Mouse (Mus musculus): Measurements from ENCODE around the gene Sdk1. TPM values are rescaled to one million over a fixed set of nuclear protein-coding genes. Genes with fewer than 3 reads are reported as not detected.
"Not testable (repeated sequence)": the region's sequence is repeated elsewhere in the genome, so short reads cannot be mapped to it uniquely, and the experiment has no call there.

Gene Sdk1
- polyA plus RNA-seq, 1 experiment from 2014 or later: 1.3 TPM

DNA sequence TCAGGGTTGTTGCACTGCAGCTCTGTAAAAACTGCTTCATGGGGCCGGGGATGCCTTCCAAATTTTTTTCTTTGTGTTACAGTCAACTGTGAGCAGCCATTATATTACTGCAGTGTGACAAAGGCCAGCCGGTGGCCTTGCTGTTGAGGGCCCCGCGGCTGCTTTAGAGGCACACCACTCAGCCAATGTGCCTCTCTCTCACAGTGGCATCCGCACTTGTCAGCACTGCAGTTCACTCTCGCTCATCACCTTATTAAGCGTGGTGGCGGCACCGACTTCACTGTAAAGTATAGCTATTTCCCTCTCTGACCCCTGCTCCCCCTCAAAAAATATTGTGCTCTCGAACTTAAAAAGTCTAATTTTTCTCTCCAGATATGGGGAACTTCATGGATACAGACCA is 371.4 kb downstream of the Sdk1 start:
- 45% methylated on average over 10 of the region's 10 CpGs for WGBS
- H3K4me2 ChIP-seq (ENCODE audit: low read depth, low read length): peak overlapping the region; percentile 35
- H3K4me1 ChIP-seq (ENCODE audit: control insufficient read depth, insufficient read depth, low read length): peaks cover 10% of the 10 kb centered on the region
- no peak overlapping the region for H3K27ac ChIP-seq (ENCODE audit: low read length)
- H3K4me3 ChIP-seq (ENCODE audit: low read length): no peak overlapping the region
- no peak overlapping the region for H3K9ac ChIP-seq (ENCODE audit: low read length)
- no peaks in the 10 kb centered on the region for H3K9me3 ChIP-seq (replicated peaks; ENCODE audit: control insufficient read depth, low read length)
- H3K27me3 ChIP-seq (ENCODE audit: control insufficient read depth, insufficient read depth, low read length): 0 out of 2 replicates have a peak, but pooled peaks cover 4% of the 10 kb centered on the region
- peak; percentile 58 for ATAC-seq (replicated peaks; ENCODE audit: extremely low read depth, insufficient read depth, low FRiP score)
- H3K36me3 ChIP-seq (ENCODE audit: control insufficient read depth, insufficient read depth): no peaks in the 10 kb centered on the region

DNA sequence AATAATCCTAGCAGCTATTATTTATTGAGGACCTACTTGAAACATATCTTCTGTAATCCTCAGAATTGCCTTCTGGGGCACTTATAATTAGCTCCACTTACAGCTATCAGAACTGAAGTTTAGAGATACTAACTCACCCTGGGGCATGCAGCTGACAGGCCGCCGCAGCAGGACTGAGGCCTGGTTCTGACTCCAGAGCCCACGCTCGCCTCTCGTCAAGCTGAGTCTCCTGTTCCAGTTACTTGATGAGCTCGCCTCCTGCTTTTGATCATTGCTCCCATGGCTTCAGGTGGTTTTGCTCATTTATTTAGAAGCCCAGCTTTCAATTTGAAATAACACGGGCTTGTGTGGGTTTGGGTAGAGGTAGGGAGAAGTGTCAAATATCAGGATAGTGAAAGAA is 374.5 kb downstream of the Sdk1 start:
- Histone ChIP-seq H3K4me3 (ENCODE audit: low read length) (no peak overlapping the region), H3K9me3 (replicated peaks; ENCODE audit: control insufficient read depth, low read length) (no peaks in the 10 kb centered on the region), H3K9ac (ENCODE audit: low read length) (no peak overlapping the region), H3K4me2 (ENCODE audit: low read depth, low read length) (no peak overlapping the region), H3K36me3 (ENCODE audit: control insufficient read depth, insufficient read depth) (no peaks in the 10 kb centered on the region), H3K27ac (ENCODE audit: low read length) (peak overlapping the region; percentile 41), H3K4me1 (ENCODE audit: control insufficient read depth, insufficient read depth, low read length) (peaks cover 10% of the 10 kb centered on the region), H3K27me3 (ENCODE audit: control insufficient read depth, insufficient read depth, low read length) (0 out of 2 replicates have a peak, but pooled peaks cover 4% of the 10 kb centered on the region)
- ATAC-seq (replicated peaks; ENCODE audit: extremely low read depth, insufficient read depth, low FRiP score): peak; percentile 60; the same call in 1 of the 2 replicates
- WGBS: 32% methylated on average over 7 of the region's 7 CpGs

DNA sequence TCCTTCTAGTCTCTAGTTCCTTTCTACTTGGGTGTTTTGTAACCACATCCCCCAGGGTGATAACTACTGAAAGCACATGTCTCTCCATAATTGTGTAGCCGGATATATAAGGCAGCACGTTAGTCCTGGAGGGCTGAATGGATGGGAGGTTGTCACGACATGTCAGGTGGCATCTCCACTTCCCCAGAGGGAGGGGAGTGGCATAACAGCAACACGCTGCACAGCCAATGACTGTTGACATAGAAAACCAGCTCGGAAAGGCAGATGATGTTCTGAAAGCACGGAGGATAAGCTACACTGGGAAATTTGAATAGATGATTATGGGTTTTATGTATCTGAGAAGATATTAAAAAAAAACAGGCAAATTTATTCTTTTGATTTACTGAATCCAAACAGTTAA is 376.4 kb downstream of the Sdk1 start:
- no peak overlapping the region for H3K9ac ChIP-seq (ENCODE audit: low read length)
- H3K9me3 ChIP-seq (replicated peaks; ENCODE audit: control insufficient read depth, low read length): no peaks in the 10 kb centered on the region
- no peak for ATAC-seq (replicated peaks; ENCODE audit: extremely low read depth, insufficient read depth, low FRiP score)
- no peak overlapping the region for H3K4me2 ChIP-seq (ENCODE audit: low read depth, low read length)
- peaks cover 10% of the 10 kb centered on the region for H3K4me1 ChIP-seq (ENCODE audit: control insufficient read depth, insufficient read depth, low read length)
- WGBS: 80% methylated on average over 6 of the region's 6 CpGs
- no peaks in the 10 kb centered on the region for H3K36me3 ChIP-seq (ENCODE audit: control insufficient read depth, insufficient read depth)
- H3K4me3 ChIP-seq (ENCODE audit: low read length): no peak overlapping the region
- H3K27me3 ChIP-seq (ENCODE audit: control insufficient read depth, insufficient read depth, low read length): 0 out of 2 replicates have a peak, but pooled peaks cover 4% of the 10 kb centered on the region
- no peak overlapping the region for H3K27ac ChIP-seq (ENCODE audit: low read length)

DNA sequence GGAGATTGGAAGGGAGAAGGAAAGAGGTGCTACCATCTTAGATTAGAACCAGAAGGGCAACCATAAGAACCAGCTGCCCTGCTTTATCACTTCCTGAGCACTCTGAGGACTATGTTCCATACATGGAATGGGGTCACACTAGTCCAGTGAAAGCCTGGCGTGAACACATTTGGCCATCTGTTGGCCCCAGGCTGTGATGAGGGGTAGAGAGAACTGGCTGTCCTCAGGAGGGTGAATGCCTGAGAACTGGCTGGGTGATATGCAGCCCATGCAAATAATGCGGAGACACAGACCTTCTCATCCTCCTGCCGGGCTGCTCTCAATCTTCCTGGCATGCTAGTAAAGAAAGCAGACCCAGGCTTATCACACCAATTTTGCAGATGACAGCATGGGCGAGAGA is 384.1 kb downstream of the Sdk1 start:
- no peaks in the 10 kb centered on the region for H3K36me3 ChIP-seq (ENCODE audit: control insufficient read depth, insufficient read depth)

DNA sequence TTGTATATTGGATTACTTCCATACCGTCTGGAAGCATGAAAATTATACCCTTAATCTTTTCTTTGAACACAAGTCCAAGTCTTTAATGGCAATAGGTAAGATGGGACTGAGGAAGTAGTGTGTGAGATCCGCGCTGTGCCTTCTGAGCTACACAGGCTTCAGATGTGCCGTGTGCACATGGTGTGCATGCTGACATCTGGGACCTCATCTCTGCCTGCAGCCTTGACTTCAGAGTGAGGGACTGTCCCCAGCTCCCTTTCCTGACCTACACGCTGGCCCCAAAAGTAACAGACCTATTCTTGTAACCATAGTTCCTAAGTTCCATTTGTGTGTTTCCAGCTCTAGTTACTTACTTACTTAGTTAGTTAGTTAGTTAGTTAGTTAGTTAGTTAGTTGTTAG is 390.4 kb downstream of the Sdk1 start:
- H3K36me3 ChIP-seq (ENCODE audit: control insufficient read depth, insufficient read depth): no peaks in the 10 kb centered on the region
- H3K4me2 ChIP-seq (ENCODE audit: low read depth, low read length): no peak overlapping the region
- ATAC-seq (replicated peaks; ENCODE audit: extremely low read depth, insufficient read depth, low FRiP score): no peak
- H3K27ac ChIP-seq (ENCODE audit: low read length): no peak overlapping the region
- H3K9me3 ChIP-seq (replicated peaks; ENCODE audit: control insufficient read depth, low read length): no peaks in the 10 kb centered on the region
- H3K27me3 ChIP-seq (ENCODE audit: control insufficient read depth, insufficient read depth, low read length): no peaks in the 10 kb centered on the region
- whole genome bisulfite sequencing: 80% methylated on average over 5 of the region's 5 CpGs
- H3K4me1 ChIP-seq (ENCODE audit: control insufficient read depth, insufficient read depth, low read length): no peaks in the 10 kb centered on the region
- H3K4me3 ChIP-seq (ENCODE audit: low read length): no peak overlapping the region
- H3K9ac ChIP-seq (ENCODE audit: low read length): no peak overlapping the region

More for the DNA sequence above, 384.1 kb downstream of the Sdk1 start:
- H3K4me3 ChIP-seq (ENCODE audit: low read length): no peak overlapping the region
- no peak overlapping the region for H3K27ac ChIP-seq (ENCODE audit: low read length)
- no peaks in the 10 kb centered on the region for H3K27me3 ChIP-seq (ENCODE audit: control insufficient read depth, insufficient read depth, low read length)
- no peak for ATAC-seq (replicated peaks; ENCODE audit: extremely low read depth, insufficient read depth, low FRiP score)
- H3K9ac ChIP-seq (ENCODE audit: low read length): no peak overlapping the region
- WGBS: 54% methylated on average over 4 of the region's 4 CpGs
- peaks cover 5% of the 10 kb centered on the region; the same call in 1 of the 2 replicates for H3K9me3 ChIP-seq (replicated peaks; ENCODE audit: control insufficient read depth, low read length)
- H3K4me1 ChIP-seq (ENCODE audit: control insufficient read depth, insufficient read depth, low read length): peaks cover 5% of the 10 kb centered on the region
- no peak overlapping the region for H3K4me2 ChIP-seq (ENCODE audit: low read depth, low read length)

DNA sequence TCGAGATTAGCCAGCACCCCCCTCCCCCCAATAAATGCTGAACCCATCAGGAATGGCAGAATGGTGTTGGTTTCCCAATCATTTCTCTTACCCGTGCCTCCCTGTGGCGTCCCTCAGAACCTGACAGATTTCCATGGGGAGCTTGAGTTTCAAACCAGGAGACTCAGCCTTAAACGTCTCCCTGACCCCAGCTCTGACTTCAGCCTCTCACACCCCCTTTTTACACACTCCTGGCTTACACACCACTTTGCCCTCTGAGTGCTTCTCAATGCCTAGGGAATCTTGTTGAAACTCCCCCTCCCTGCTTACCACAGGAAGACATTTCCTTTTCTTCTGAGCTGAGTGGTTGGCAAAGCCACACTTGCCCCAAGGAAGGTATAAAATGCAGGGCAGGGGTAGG is 392.0 kb downstream of the Sdk1 start:
- no peak overlapping the region for H3K27ac ChIP-seq (ENCODE audit: low read length)
- ATAC-seq (replicated peaks; ENCODE audit: extremely low read depth, insufficient read depth, low FRiP score): no peak
- no peak overlapping the region for H3K4me3 ChIP-seq (ENCODE audit: low read length)
- WGBS: 63% methylated on average over 4 of the region's 4 CpGs
- no peaks in the 10 kb centered on the region for H3K36me3 ChIP-seq (ENCODE audit: control insufficient read depth, insufficient read depth)
- no peaks in the 10 kb centered on the region for H3K9me3 ChIP-seq (replicated peaks; ENCODE audit: control insufficient read depth, low read length)
- no peaks in the 10 kb centered on the region for H3K27me3 ChIP-seq (ENCODE audit: control insufficient read depth, insufficient read depth, low read length)
- no peak overlapping the region for H3K4me2 ChIP-seq (ENCODE audit: low read depth, low read length)
- H3K9ac ChIP-seq (ENCODE audit: low read length): no peak overlapping the region
- no peaks in the 10 kb centered on the region for H3K4me1 ChIP-seq (ENCODE audit: control insufficient read depth, insufficient read depth, low read length)

DNA sequence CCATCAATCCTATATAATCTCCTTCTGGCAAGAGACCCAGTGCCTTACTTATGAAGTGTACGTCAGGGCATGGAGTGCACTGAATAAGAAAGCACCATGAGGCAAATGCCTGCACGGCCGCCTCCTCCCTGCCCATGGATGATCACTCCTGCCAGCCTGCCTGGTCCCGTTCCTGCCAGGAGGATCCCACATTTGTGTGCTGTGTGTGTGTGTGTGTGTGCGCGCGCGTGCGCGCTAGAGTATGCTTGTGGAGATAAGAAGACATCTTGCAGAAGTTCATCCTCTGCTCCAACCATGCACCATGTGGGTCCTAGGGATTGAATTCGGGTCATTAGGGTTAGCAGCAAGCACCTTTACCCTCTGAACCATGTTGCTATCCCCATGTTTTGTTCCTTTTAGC is 395.1 kb downstream of the Sdk1 start:
- Histone ChIP-seq H3K9ac (ENCODE audit: low read length) (no peak overlapping the region), H3K27ac (ENCODE audit: low read length) (no peak overlapping the region), H3K27me3 (ENCODE audit: control insufficient read depth, insufficient read depth, low read length) (no peaks in the 10 kb centered on the region), H3K9me3 (replicated peaks; ENCODE audit: control insufficient read depth, low read length) (no peaks in the 10 kb centered on the region), H3K4me1 (ENCODE audit: control insufficient read depth, insufficient read depth, low read length) (no peaks in the 10 kb centered on the region), H3K36me3 (ENCODE audit: control insufficient read depth, insufficient read depth) (no peaks in the 10 kb centered on the region), H3K4me2 (ENCODE audit: low read depth, low read length) (no peak overlapping the region), H3K4me3 (ENCODE audit: low read length) (no peak overlapping the region)
- 89% methylated on average over 11 of the region's 11 CpGs for WGBS
- no peak for ATAC-seq (replicated peaks; ENCODE audit: extremely low read depth, insufficient read depth, low FRiP score)

DNA sequence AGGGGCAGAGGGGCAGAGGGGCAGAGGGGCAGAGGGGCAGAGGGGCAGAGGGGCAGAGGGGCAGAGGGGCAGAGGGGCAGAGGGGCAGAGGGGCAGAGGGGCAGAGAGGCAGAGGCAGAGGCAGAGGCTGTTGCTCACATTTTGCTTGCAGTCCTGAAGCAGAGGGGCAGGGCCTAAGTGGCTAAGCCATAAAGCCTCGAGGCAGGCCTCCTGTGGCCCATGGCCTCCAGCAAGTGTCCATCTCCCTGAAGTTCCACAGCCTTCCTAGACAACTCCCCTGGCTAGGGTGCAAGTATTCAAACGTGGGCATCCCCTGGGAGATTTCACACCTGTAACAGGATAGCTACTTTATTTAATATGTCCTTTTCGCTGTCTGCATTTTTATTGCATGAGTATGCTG is 395.8 kb downstream of the Sdk1 start:
- H3K9me3 ChIP-seq (replicated peaks; ENCODE audit: control insufficient read depth, low read length); H3K27me3 ChIP-seq (ENCODE audit: control insufficient read depth, insufficient read depth, low read length); H3K36me3 ChIP-seq (ENCODE audit: control insufficient read depth, insufficient read depth); H3K4me3 ChIP-seq (ENCODE audit: low read length); H3K9ac ChIP-seq (ENCODE audit: low read length); H3K27ac ChIP-seq (ENCODE audit: low read length); H3K4me2 ChIP-seq (ENCODE audit: low read depth, low read length); ATAC-seq (replicated peaks; ENCODE audit: extremely low read depth, insufficient read depth, low FRiP score); H3K4me1 ChIP-seq (ENCODE audit: control insufficient read depth, insufficient read depth, low read length): not testable (repeated sequence)
- WGBS: 70% methylated on average over 3 of the region's 3 CpGs

DNA sequence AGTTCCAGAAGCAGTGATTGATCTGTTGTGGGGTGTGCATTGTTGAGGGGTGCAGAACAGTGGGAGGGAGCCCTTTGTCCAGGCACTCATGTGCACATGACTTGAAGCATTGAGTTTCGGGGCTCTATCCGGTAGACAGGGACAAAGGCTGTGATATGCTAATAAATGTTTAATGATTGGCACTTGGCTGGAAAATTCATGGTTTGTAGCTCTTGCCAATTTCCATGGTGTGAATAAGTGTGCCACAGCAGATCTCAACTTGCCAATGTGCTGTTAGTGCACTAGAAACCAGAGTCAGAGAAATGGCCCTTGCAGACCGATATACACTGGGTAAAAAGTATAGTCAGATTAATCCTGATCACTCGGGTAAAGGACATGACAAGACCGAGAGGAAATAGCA is 404.4 kb downstream of the Sdk1 start:
- Histone ChIP-seq H3K27ac (ENCODE audit: low read length) (no peak overlapping the region), H3K4me1 (ENCODE audit: control insufficient read depth, insufficient read depth, low read length) (no peaks in the 10 kb centered on the region), H3K36me3 (ENCODE audit: control insufficient read depth, insufficient read depth) (no peaks in the 10 kb centered on the region), H3K4me2 (ENCODE audit: low read depth, low read length) (no peak overlapping the region), H3K9me3 (replicated peaks; ENCODE audit: control insufficient read depth, low read length) (no peaks in the 10 kb centered on the region), H3K9ac (ENCODE audit: low read length) (no peak overlapping the region), H3K27me3 (ENCODE audit: control insufficient read depth, insufficient read depth, low read length) (no peaks in the 10 kb centered on the region), H3K4me3 (ENCODE audit: low read length) (no peak overlapping the region)
- WGBS: 86% methylated on average over 5 of the region's 5 CpGs
- ATAC-seq (replicated peaks; ENCODE audit: extremely low read depth, insufficient read depth, low FRiP score): no peak

DNA sequence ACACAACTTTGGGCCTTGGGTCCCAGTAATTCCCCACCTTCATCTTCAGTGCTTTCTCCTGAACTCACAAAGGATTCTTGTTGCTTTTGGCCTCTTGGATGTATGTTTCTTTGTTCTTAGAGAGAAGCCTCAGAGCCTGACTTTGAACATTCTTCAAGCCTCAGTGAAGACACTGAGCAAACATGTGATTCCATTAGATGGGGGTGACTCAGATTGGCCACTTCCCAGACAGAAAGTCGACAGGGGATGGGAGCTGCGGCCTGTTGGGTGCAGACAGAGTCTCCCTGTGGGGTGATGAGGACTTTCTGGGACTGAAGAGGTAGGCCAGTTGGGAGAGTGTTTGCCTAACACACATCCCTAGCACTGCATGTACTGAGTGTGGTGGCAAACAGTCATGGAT is 405.3 kb downstream of the Sdk1 start:
- WGBS: 69% methylated on average over 2 of the region's 2 CpGs
- Histone ChIP-seq H3K9me3 (replicated peaks; ENCODE audit: control insufficient read depth, low read length) (no peaks in the 10 kb centered on the region), H3K4me2 (ENCODE audit: low read depth, low read length) (no peak overlapping the region), H3K9ac (ENCODE audit: low read length) (no peak overlapping the region), H3K36me3 (ENCODE audit: control insufficient read depth, insufficient read depth) (no peaks in the 10 kb centered on the region), H3K4me1 (ENCODE audit: control insufficient read depth, insufficient read depth, low read length) (no peaks in the 10 kb centered on the region), H3K27me3 (ENCODE audit: control insufficient read depth, insufficient read depth, low read length) (no peaks in the 10 kb centered on the region), H3K27ac (ENCODE audit: low read length) (no peak overlapping the region), H3K4me3 (ENCODE audit: low read length) (no peak overlapping the region)
- no peak for ATAC-seq (replicated peaks; ENCODE audit: extremely low read depth, insufficient read depth, low FRiP score)

Data from heart, embryonic 16.5 days (tissue).